Mouse (Mus musculus) activated CD4-positive, CD25-positive, alpha-beta regulatory T cell, adult 4 months (primary cell): ENCODE measurements around the gene Sycp2l. TPM values are rescaled to one million over a fixed set of nuclear protein-coding genes. Genes with fewer than 3 reads are reported as not detected.
"Not testable (repeated sequence)": the region's sequence is repeated elsewhere in the genome, so short reads cannot be mapped to it uniquely, and the experiment has no call there.

ENCODE experiments used
- ATAC-seq: one replicate; pipeline ENCODE4 v1.8.0; 2017
- polyA plus RNA-seq, 2 experiments: library from polyadenylated mRNA; unstranded; fragments of 100-300 nt; shearing (Covaris generic); gene quantifications; one replicate each; pipeline ENCODE4 v1.2.1; 2017

Sycp2l gene
- polyA plus RNA-seq, 2 experiments from 2014 or later: 0.33 TPM; not detected in 1

GRCm38 (mm10) chr13:41129061-41129460 is 15.0 kb downstream of the Sycp2l start:
- no peak for ATAC-seq

GRCm38 (mm10) chr13:41134901-41135300 is 20.8 kb downstream of the Sycp2l start:
- ATAC-seq: no peak

- no peak for ATAC-seq
Observed at GRCm38 (mm10) chr13:41145433-41145970, 31.4 kb downstream of the Sycp2l start.

GRCm38 (mm10) chr13:41146271-41146670 is 32.2 kb downstream of the Sycp2l start:
- no peak for ATAC-seq

GRCm38 (mm10) chr13:41153146-41153545 is 39.0 kb downstream of the Sycp2l start:
- ATAC-seq: no peak

GRCm38 (mm10) chr13:41158426-41158825 is 44.3 kb downstream of the Sycp2l start:
- no peak for ATAC-seq

- ATAC-seq: no peak
Observed at GRCm38 (mm10) chr13:41187886-41188285, 73.8 kb downstream of the Sycp2l start.

GRCm38 (mm10) chr13:41195640-41196333 is 81.7 kb downstream of the Sycp2l start:
- no peak for ATAC-seq

GRCm38 (mm10) chr13:41200861-41201260 is 86.8 kb downstream of the Sycp2l start:
- no peak for ATAC-seq

GRCm38 (mm10) chr13:41203289-41203688 is 89.2 kb downstream of the Sycp2l start:
- no peak for ATAC-seq

GRCm38 (mm10) chr13:41203691-41204090 is 89.6 kb downstream of the Sycp2l start:
- ATAC-seq: no peak

GRCm38 (mm10) chr13:41205568-41205967 is 91.5 kb downstream of the Sycp2l start:
- not testable (repeated sequence) for ATAC-seq

GRCm38 (mm10) chr13:41206241-41206640 is 92.1 kb downstream of the Sycp2l start:
- ATAC-seq: no peak

- ATAC-seq: no peak
Observed at GRCm38 (mm10) chr13:41211276-41211675, 97.2 kb downstream of the Sycp2l start.

GRCm38 (mm10) chr13:41212558-41213322 is 98.6 kb downstream of the Sycp2l start:
- ATAC-seq: no peak

GRCm38 (mm10) chr13:41215669-41216068 is 101.6 kb downstream of the Sycp2l start:
- ATAC-seq: no peak

GRCm38 (mm10) chr13:41216236-41216635 is 102.1 kb downstream of the Sycp2l start:
- no peak for ATAC-seq

GRCm38 (mm10) chr13:41219056-41219455 is 104.9 kb downstream of the Sycp2l start:
- ATAC-seq: no peak

GRCm38 (mm10) chr13:41219687-41220303 is 105.7 kb downstream of the Sycp2l start:
- ATAC-seq: no peak

GRCm38 (mm10) chr13:41220304-41220834 is 106.3 kb downstream of the Sycp2l start, which contains the start of gene Elovl2:
Gene Elovl2, minus strand, starts transcription at chr13:41220405.
- peak; percentile 52 for ATAC-seq
